Mouse (Mus musculus): ENCODE data around the gene Entpd6. TPM values are rescaled to one million over a fixed set of nuclear protein-coding genes. Genes with fewer than 3 reads are reported as not detected.

Entpd6 gene
- 50.8 and 54.5 TPM in 2 replicates for polyA plus RNA-seq (2012; rRNA removed)

DNA sequence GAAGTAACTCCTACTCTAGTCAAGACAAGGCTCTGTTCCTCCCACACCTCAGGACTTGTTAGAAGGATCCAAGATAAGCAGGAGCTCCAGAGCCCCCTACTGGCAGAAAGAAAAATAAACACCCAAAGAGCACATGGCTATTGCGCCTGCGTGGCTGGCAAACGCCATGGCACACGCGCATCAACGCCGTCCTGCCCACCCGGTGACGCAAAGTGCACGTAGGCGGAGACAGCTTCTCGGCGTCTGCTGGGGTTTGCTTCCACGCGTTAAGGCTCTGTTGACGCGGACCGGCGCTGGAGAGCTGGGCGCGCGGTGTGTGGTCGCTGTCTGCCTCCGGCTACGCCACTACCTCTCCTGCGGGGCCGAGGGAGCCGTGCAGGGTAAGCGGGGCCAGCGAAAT, at the start of gene Entpd6:
Gene Entpd6 (plus strand): TSS at position 189 of the 400 bp plus-strand sequence.
- H3K4me3 ChIP-seq (replicated peaks; ENCODE audit: insufficient read depth, low read depth, low read length), result peak within 1 kb of the TSS; percentile 81
- no peaks in the 10 kb centered on the region; the same call in 1 of the 2 replicates for H3K4me1 ChIP-seq (ENCODE audit: control insufficient read depth, insufficient read depth, low read length)
- H3K27me3 ChIP-seq (ENCODE audit: control insufficient read depth, insufficient read depth, low read length), result no peaks in the 10 kb centered on the region
- TF ChIP-seq POLR2A (IDR thresholded peaks at IDR 0.05; ENCODE audit: borderline replicate concordance, insufficient read depth, low read length) (peak; percentile 94), CTCF (IDR thresholded peaks at IDR 0.05; ENCODE audit: borderline replicate concordance, insufficient read depth, low read depth, low read length) (peak; percentile 86)
- peak; percentile 97 for DNase-seq
- H3K27ac ChIP-seq (ENCODE audit: insufficient read depth, low read length), result peak within 1 kb of the TSS; percentile 34
- 0% methylated on average over 30 of the region's 30 CpGs for WGBS

DNA sequence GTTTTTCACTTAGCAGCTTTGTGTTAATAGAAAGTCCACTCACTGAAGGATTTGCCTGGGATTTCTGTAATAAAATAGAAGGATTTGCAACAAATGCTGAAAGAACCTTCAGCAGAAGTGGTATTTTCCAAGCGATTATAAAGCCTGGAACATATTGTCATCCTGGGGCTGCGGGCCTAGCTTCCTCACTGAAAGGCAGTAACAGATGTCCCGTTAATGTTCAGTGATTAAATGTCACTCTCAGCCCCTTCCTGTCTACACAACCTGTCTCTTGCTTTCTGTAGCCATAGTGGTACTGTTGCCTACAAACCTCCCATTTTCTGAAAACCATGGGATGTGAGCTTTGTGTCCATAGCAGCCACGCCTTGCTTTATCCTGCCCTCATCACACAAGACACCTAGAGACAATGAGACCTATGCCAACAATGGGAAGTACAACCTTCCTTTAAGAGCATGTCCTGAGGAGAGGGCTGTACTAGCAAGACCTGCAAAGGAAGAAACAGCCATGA, 36.6 kb upstream of the Entpd6 start:
- no peak for DNase-seq
- TF ChIP-seq POLR2A (IDR thresholded peaks at IDR 0.05; ENCODE audit: borderline replicate concordance, insufficient read depth, low read length) (no peak), CTCF (IDR thresholded peaks at IDR 0.05; ENCODE audit: borderline replicate concordance, insufficient read depth, low read depth, low read length) (no peak)
- 63% methylated on average over 4 of the region's 4 CpGs for WGBS
- Histone ChIP-seq H3K4me3 (replicated peaks; ENCODE audit: insufficient read depth, low read depth, low read length) (no peak overlapping the region), H3K27ac (ENCODE audit: insufficient read depth, low read length) (no peak overlapping the region), H3K4me1 (ENCODE audit: control insufficient read depth, insufficient read depth, low read length) (no peaks in the 10 kb centered on the region), H3K27me3 (ENCODE audit: control insufficient read depth, insufficient read depth, low read length) (no peaks in the 10 kb centered on the region)

DNA sequence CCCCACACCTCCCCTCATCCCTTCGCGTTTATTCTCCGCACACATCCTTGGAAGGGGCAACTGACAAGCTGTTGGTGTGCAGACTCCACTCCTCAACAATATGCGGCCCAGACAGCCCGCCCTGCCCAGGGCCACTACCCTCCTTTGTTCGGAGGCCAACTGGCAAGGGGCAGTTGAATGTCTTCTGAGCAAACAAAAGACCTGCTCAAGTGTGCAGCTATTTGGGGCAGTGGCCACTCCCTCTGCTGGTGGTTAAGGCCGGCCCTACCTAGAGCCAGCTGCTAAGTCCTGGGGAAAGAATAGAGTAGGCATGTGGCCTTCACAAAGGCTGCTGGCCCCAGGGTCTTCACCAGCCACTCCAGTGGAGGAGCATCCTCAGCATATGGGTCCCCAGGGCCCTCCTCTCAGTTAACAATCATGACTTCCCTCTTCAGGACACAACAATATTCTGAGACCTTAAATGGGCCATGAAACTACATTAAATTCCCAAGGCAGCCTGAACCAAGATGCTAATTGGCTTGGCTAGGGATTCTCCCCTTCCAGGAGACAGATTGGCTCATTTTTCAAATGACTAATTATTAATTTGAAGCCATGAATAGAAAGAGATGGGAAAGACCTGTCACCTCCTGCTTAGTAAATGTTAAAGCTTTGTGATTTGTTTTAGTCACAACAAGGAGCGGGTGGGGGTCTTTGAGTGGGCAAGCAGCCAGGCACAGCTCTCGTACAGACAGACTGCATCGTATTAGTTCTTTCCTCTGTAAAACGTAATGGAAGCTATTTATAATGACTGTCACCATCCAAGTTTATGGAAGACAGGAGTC, 12.9 kb upstream of the Entpd6 start:
- WGBS, result 17% methylated on average over 11 of the region's 11 CpGs
- TF ChIP-seq POLR2A (IDR thresholded peaks at IDR 0.05; ENCODE audit: borderline replicate concordance, insufficient read depth, low read length) (no peak), CTCF (IDR thresholded peaks at IDR 0.05; ENCODE audit: borderline replicate concordance, insufficient read depth, low read depth, low read length) (no peak)
- H3K4me3 ChIP-seq (replicated peaks; ENCODE audit: insufficient read depth, low read depth, low read length), result no peak overlapping the region
- no peak overlapping the region for H3K27ac ChIP-seq (ENCODE audit: insufficient read depth, low read length)
- H3K27me3 ChIP-seq (ENCODE audit: control insufficient read depth, insufficient read depth, low read length), result no peaks in the 10 kb centered on the region
- DNase-seq, result no peak
- H3K4me1 ChIP-seq (ENCODE audit: control insufficient read depth, insufficient read depth, low read length), result no peaks in the 10 kb centered on the region

DNA sequence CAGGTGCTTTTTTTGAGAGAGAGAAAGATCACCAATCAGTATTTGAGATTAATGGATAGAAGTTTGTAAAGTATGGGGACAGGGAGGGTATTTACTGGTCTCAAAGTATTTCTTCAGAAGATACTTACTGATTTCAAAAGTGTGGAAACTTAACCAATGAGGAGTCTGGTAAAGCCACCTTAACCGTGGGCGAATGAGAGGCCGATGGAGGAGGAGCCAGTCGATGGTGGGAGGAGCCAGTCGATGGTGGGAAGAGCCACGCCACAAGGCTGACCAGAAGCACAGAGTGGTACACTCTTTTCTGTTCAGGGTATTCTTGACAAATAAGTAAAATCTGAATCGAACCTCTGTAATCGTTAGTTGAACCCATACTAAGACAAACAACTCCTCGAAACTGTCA, 11.0 kb upstream of the Entpd6 start:
- no peak overlapping the region for H3K27ac ChIP-seq (ENCODE audit: insufficient read depth, low read length)
- no peak overlapping the region for H3K4me3 ChIP-seq (replicated peaks; ENCODE audit: insufficient read depth, low read depth, low read length)
- no peaks in the 10 kb centered on the region for H3K27me3 ChIP-seq (ENCODE audit: control insufficient read depth, insufficient read depth, low read length)
- no peak for TF ChIP-seq POLR2A (IDR thresholded peaks at IDR 0.05; ENCODE audit: borderline replicate concordance, insufficient read depth, low read length)
- no peak for TF ChIP-seq CTCF (IDR thresholded peaks at IDR 0.05; ENCODE audit: borderline replicate concordance, insufficient read depth, low read depth, low read length)
- H3K4me1 ChIP-seq (ENCODE audit: control insufficient read depth, insufficient read depth, low read length), result no peaks in the 10 kb centered on the region
- no peak for DNase-seq
- 79% methylated on average over 9 of the region's 9 CpGs for WGBS

DNA sequence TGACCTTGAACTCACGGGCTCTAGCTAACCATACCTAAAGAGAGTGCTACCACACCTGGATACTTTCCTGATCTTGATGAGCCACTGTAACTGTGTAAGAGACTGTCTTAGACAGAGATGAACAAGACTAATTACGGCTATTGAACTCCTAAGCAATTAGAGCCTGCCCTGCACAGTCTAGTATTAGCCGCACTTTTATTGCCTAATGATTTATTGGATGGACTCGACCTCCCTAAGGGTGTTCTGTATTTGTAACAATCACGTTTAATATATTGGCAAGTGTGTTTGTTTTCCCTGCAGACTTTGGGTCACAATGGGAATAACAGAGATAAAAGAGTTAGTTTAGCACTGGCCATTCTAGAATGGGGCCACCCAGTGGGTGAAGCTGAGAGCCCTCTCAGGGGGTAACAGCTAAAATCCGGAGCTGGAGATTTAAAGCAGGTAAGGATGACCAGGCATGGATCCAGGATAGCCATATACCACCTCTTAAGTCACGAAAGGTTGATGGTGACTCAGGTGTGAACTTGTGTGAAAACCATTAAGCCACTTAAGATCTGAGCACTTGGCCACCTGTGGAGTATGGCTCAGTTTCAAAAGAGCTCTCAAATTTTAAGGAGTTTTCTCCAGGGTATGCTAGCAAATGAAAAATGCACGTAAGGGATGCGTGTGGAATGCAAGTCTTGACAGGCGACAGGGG, 8.5 kb upstream of the Entpd6 start:
- TF ChIP-seq POLR2A (IDR thresholded peaks at IDR 0.05; ENCODE audit: borderline replicate concordance, insufficient read depth, low read length), result no peak
- TF ChIP-seq CTCF (IDR thresholded peaks at IDR 0.05; ENCODE audit: borderline replicate concordance, insufficient read depth, low read depth, low read length), result no peak
- no peak for DNase-seq
- H3K27me3 ChIP-seq (ENCODE audit: control insufficient read depth, insufficient read depth, low read length), result no peaks in the 10 kb centered on the region
- 73% methylated on average over 10 of the region's 10 CpGs for WGBS
- no peaks in the 10 kb centered on the region for H3K4me1 ChIP-seq (ENCODE audit: control insufficient read depth, insufficient read depth, low read length)
- H3K27ac ChIP-seq (ENCODE audit: insufficient read depth, low read length), result no peak overlapping the region
- H3K4me3 ChIP-seq (replicated peaks; ENCODE audit: insufficient read depth, low read depth, low read length), result no peak overlapping the region

DNA sequence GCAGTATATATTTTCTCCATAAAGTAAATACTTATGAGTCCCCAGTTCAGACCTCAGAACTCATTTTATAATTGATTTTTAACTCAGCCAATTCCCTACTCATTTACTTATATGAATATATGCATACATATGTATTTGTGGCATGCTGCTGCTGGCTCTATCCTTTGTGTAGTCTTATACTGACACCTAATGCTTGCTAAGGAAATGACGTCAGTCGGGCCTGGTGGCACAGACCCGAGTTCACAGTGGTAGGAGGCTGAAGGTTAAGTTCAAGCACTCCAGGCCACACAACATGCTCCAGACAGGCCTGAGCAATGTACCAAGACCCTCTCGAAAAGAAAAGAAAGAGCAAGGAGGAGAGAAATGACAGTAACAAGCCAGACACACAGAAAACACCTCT, 7.4 kb upstream of the Entpd6 start:
- Histone ChIP-seq H3K4me1 (ENCODE audit: control insufficient read depth, insufficient read depth, low read length) (no peaks in the 10 kb centered on the region), H3K27ac (ENCODE audit: insufficient read depth, low read length) (no peak overlapping the region), H3K27me3 (ENCODE audit: control insufficient read depth, insufficient read depth, low read length) (no peaks in the 10 kb centered on the region), H3K4me3 (replicated peaks; ENCODE audit: insufficient read depth, low read depth, low read length) (no peak overlapping the region)
- no peak for DNase-seq
- TF ChIP-seq POLR2A (IDR thresholded peaks at IDR 0.05; ENCODE audit: borderline replicate concordance, insufficient read depth, low read length), result no peak
- peak; percentile 36; the same call in 1 of the 2 replicates for TF ChIP-seq CTCF (IDR thresholded peaks at IDR 0.05; ENCODE audit: borderline replicate concordance, insufficient read depth, low read depth, low read length)
- WGBS, result 42% methylated on average over 4 of the region's 4 CpGs

DNA sequence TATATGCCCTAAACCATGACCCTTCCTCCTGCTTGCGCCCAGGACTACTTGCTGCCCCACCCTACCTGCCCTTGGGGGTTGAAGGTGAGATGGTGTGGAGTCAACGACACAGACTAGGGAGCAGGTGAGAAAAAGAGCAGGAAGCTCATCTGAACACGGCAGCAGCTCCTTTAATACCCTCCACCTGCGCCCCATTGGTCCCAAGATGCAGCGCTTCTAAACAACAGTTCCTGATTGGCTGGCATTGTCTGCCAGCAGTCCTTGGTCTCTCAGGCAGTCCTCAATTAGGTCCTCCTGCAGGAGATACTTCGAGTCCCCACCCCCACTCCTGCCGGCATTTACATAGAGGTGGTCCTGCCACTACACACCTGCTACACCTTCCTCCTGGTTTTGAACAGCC, 3.8 kb upstream of the Entpd6 start:
- H3K4me1 ChIP-seq (ENCODE audit: control insufficient read depth, insufficient read depth, low read length), result no peaks in the 10 kb centered on the region; the same call in 1 of the 2 replicates
- WGBS, result 78% methylated on average over 7 of the region's 7 CpGs
- no peak overlapping the region for H3K27ac ChIP-seq (ENCODE audit: insufficient read depth, low read length)
- no peaks in the 10 kb centered on the region for H3K27me3 ChIP-seq (ENCODE audit: control insufficient read depth, insufficient read depth, low read length)
- DNase-seq, result no peak
- H3K4me3 ChIP-seq (replicated peaks; ENCODE audit: insufficient read depth, low read depth, low read length), result no peak overlapping the region
- no peak for TF ChIP-seq POLR2A (IDR thresholded peaks at IDR 0.05; ENCODE audit: borderline replicate concordance, insufficient read depth, low read length)
- TF ChIP-seq CTCF (IDR thresholded peaks at IDR 0.05; ENCODE audit: borderline replicate concordance, insufficient read depth, low read depth, low read length), result no peak
